Mouse (Mus musculus) kidney, embryonic 15.5 days (tissue): Measurements from ENCODE around the gene Plekhb2. TPM values are rescaled to one million over a fixed set of nuclear protein-coding genes. Genes with fewer than 3 reads are reported as not detected.

Experiments used
- polyA plus RNA-seq: library from polyadenylated mRNA; unstranded; fragments of >200 nt; fragmentation: Nextera tagmentation; extraction: Ambion mirVana; gene quantifications from 2 replicates; pipeline ENCODE4 v1.2.1, GENCODE M21; 2015

The Plekhb2 gene
- polyA plus RNA-seq, 1 experiment from 2014 or later = 34.2 TPM

Other genes starting within 250 kb of the Plekhb2 start
- gene Fam168b, start 6.9 kb upstream of the Plekhb2 start, polyA plus RNA-seq = 71.4 and 78.4 TPM in 2 replicates